Mouse (Mus musculus): ENCODE measurements around the gene Rgs6.
A peak's percentile ranks its signal among the peaks of the same experiment; 100 is the strongest.

Gene Rgs6

GRCm38 (mm10) chr12:83136031-83136430 lies 547.9 kb downstream of the Rgs6 start:
- DNase-seq (ENCODE audit: low spot score) = no peak

- DNase-seq (ENCODE audit: low spot score) = no peak
These were observed 548.4 kb downstream of the Rgs6 start for GRCm38 (mm10) chr12:83136460-83136859.

- DNase-seq (ENCODE audit: low spot score) = no peak
These were observed 548.9 kb downstream of the Rgs6 start for GRCm38 (mm10) chr12:83137001-83137400.

- DNase-seq (ENCODE audit: low spot score) = peak; percentile 48
These were observed 553.1 kb downstream of the Rgs6 start for GRCm38 (mm10) chr12:83141164-83141563.

- DNase-seq (ENCODE audit: low spot score) = no peak
These were observed 554.4 kb downstream of the Rgs6 start for GRCm38 (mm10) chr12:83142507-83142906.

GRCm38 (mm10) chr12:83143071-83143470 lies 555.0 kb downstream of the Rgs6 start:
- DNase-seq (ENCODE audit: low spot score) = peak; percentile 47

- DNase-seq (ENCODE audit: low spot score) = no peak
These were observed 555.5 kb downstream of the Rgs6 start for GRCm38 (mm10) chr12:83143574-83143973.

- no peak for DNase-seq (ENCODE audit: low spot score)
These were observed 557.0 kb downstream of the Rgs6 start for GRCm38 (mm10) chr12:83145074-83145473.

- DNase-seq (ENCODE audit: low spot score) = no peak
These were observed 557.8 kb downstream of the Rgs6 start for GRCm38 (mm10) chr12:83145902-83146301.

- DNase-seq (ENCODE audit: low spot score) = no peak
These were observed 558.8 kb downstream of the Rgs6 start for GRCm38 (mm10) chr12:83146917-83147316.

- no peak for DNase-seq (ENCODE audit: low spot score)
These were observed 561.9 kb downstream of the Rgs6 start for GRCm38 (mm10) chr12:83150030-83150429.

GRCm38 (mm10) chr12:83150813-83151212 lies 562.7 kb downstream of the Rgs6 start:
- no peak for DNase-seq (ENCODE audit: low spot score)

GRCm38 (mm10) chr12:83151474-83151873 lies 563.4 kb downstream of the Rgs6 start:
- DNase-seq (ENCODE audit: low spot score) = no peak

- DNase-seq (ENCODE audit: low spot score) = no peak
These were observed 572.1 kb downstream of the Rgs6 start for GRCm38 (mm10) chr12:83160211-83160610.

GRCm38 (mm10) chr12:83160700-83161099 lies 572.6 kb downstream of the Rgs6 start:
- no peak for DNase-seq (ENCODE audit: low spot score)

GRCm38 (mm10) chr12:83163721-83164120 lies 575.6 kb downstream of the Rgs6 start:
- no peak for DNase-seq (ENCODE audit: low spot score)

GRCm38 (mm10) chr12:83165058-83165457 lies 577.0 kb downstream of the Rgs6 start:
- no peak for DNase-seq (ENCODE audit: low spot score)

GRCm38 (mm10) chr12:83168310-83168709 lies 580.2 kb downstream of the Rgs6 start:
- DNase-seq (ENCODE audit: low spot score) = no peak

- no peak for DNase-seq (ENCODE audit: low spot score)
These were observed 581.6 kb downstream of the Rgs6 start for GRCm38 (mm10) chr12:83169495-83170209.

- no peak for DNase-seq (ENCODE audit: low spot score)
These were observed 590.7 kb downstream of the Rgs6 start for GRCm38 (mm10) chr12:83178770-83179169.

- DNase-seq (ENCODE audit: low spot score) = no peak
These were observed 591.8 kb downstream of the Rgs6 start for GRCm38 (mm10) chr12:83179860-83180259.

GRCm38 (mm10) chr12:83180561-83180960 lies 592.5 kb downstream of the Rgs6 start:
- no peak for DNase-seq (ENCODE audit: low spot score)

GRCm38 (mm10) chr12:83201674-83202073 lies 613.6 kb downstream of the Rgs6 start:
- DNase-seq (ENCODE audit: low spot score) = no peak

GRCm38 (mm10) chr12:83204361-83204760 lies 616.3 kb downstream of the Rgs6 start:
- no peak for DNase-seq (ENCODE audit: low spot score)
